Mouse (Mus musculus) CD4-positive, CD25-positive, alpha-beta regulatory T cell (primary cell): ENCODE data around the gene Kiss1. TPM values are rescaled to one million over a fixed set of nuclear protein-coding genes. Genes with fewer than 3 reads are reported as not detected.

Experiments
- polyA plus RNA-seq: library from polyadenylated mRNA; unstranded; fragments of 100-300 nt; shearing (Covaris generic); gene quantifications from one replicate; pipeline ENCODE4 v1.2.1, GENCODE M21; 2017

The Kiss1 gene
- polyA plus RNA-seq, result not detected

DNA sequence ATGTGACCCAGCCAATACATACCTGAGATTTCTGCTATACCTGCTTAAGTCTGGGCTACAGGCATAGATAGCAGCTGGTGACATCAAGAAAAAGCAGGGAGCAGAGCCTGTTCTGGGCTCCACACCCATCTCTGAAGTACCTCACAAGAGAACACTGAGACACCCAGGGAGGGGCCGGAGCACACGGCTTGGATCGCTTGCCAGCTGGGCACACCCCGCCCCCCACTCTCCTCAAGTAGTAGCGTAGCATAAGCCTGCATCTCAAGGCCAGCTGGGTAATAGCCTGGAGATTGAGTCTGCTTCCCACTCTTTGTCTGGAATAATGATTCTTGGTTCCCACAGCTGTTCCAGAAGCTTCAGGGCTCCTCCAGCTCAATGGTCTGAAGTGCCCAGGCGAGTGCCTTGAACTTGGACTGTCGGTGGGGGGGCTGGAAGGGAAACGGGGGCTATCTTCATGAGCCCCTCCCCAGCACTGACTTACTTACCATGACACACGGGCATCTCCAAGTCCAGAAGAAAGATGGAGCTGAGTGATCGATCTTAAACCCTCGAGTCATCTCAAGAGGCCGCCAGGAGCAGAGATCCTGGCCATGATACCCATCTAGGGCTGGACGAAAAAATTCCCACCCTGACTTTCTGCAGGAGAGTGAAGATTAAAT lies at the start of gene Kiss1:
Gene Kiss1 (plus strand): TSS at position 609 of the 659 bp plus-strand sequence.

GRCm38 (mm10) chr1:133309652-133310267 lies 11.9 kb upstream of the Kiss1 start, which contains the start of gene Golt1a:
Golt1a (plus strand) TSS chr1:133309800.

GRCm38 (mm10) chr1:133350210-133350609 lies 28.5 kb downstream of the Kiss1 start, which contains the start of gene Ren1:
Ren1 (plus strand) TSS chr1:133350510.

GRCm38 (mm10) chr1:133363276-133364021 lies 41.8 kb downstream of the Kiss1 start, which contains the start of gene Etnk2:
Etnk2 (plus strand) TSS chr1:133363572.

Other genes starting within 250 kb of the Kiss1 start
- gene Ppp1r15b, start 190.7 kb upstream of the Kiss1 start, polyA plus RNA-seq, result 44.3 TPM
- 0.51 TPM for gene Plekha6, start 157.7 kb upstream of the Kiss1 start, polyA plus RNA-seq
- gene Golt1a, start 12.1 kb upstream of the Kiss1 start, polyA plus RNA-seq, result not detected
- gene Ren1, start 28.6 kb downstream of the Kiss1 start, polyA plus RNA-seq, result not detected
- gene Etnk2, start 41.7 kb downstream of the Kiss1 start, polyA plus RNA-seq, result not detected
- gene Sox13, start 102.5 kb downstream of the Kiss1 start, polyA plus RNA-seq, result 0.10 TPM